Mouse (Mus musculus) heart, adult 11 months (tissue): ENCODE data around the gene Fgf7.

Experiments
- DNase-seq: peaks from one replicate; pipeline ENCODE4 v3.0.0; 2022

Fgf7 gene

DNA sequence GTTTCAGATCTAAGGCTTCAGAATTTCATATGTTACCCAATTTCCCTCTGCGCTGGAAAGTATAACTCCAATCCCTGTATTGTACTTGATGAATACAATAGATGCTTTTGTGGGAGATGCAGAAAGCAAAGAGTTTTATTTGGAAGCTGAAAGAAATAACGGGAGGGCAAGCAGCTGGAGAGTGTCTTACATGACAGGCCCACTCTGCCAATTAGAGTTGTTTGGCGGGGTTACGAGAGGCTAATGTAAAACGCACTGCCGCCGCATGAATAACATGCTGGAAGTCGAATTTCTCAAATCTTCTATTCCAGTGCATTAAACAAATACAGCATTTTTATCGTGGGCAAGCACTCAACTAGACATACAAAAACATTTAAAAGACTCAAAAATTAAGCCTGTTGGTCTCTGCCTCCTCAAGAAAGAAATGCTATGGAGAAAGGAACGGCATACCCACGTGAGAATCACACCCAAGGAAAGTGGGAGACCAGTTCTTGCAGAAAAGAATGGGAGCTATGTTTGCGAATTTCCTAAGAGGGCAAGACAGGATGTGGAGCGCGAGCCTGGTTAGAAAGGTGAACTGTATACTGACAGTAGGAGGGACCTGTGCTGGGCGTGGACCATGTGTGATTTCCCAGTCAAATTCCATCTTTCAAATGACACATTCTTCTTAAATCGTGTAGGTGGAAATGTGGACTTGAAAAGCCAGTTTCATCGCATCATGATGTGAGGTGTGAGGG lies 26.7 kb downstream of the Fgf7 start:
- DNase-seq = peak; percentile 83

DNA sequence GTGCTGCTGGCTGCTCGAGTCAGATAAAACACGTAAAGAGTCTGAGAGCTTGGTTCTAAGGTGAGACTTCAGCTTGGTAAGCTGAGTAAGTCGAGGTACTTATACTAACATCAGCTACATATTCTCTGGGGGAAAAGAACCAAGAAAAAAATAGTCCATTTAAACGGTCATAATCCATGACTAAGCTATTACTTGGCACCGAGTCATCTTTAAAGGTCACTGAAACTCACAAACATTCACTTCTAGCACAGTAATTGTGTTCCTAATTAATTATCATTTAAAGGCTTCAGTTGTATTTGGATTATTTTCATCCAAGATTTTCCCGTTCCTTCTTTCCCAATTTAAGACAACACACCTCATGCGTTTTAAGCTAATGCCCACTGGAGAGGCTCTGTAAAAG lies 28.4 kb downstream of the Fgf7 start:
- no peak for DNase-seq

DNA sequence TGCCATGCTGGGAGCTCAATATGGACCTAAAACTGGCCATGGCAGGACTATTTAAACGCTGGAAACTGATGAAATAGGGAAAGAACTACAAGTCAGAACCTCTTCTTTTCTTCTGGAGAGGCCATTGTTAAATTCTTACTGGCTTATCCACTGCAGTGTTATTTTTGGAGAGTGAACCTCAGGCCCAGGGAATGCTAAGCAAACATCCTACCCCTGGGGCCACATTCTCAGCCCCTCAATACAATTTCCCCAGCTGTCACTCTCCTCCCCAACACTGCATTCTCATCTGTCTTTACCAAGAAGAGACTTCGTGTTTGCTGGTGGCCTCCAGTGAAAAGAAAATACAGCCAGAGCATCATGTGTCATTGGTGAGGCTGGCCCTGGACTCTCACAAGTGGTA lies 30.4 kb downstream of the Fgf7 start:
- peak; percentile 88 for DNase-seq

DNA sequence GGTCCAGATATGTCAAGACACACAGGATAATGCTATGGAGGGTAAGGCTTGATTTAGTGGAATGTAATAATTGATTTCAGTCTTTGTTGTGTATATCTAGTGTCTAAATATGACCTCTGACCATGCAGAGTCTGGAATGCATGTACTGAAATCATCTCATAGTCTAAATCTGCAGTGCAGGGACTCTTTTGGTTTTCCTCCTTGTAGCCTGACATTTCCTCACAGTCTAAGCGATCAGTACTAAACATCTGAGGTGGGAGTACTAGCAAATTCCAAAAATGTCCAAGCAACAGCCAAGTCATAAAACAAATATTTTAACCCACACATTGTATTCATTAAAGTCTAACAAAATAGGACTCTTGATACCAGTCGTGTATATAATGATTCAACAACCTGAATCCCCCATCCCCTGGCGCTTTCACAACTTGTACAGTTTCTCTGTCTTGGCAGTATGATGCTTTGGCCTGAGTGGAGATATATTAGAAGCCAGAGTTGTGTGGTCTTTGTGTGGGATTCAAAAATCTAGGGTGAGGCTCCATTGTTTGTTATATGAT lies 30.9 kb downstream of the Fgf7 start:
- no peak for DNase-seq

DNA sequence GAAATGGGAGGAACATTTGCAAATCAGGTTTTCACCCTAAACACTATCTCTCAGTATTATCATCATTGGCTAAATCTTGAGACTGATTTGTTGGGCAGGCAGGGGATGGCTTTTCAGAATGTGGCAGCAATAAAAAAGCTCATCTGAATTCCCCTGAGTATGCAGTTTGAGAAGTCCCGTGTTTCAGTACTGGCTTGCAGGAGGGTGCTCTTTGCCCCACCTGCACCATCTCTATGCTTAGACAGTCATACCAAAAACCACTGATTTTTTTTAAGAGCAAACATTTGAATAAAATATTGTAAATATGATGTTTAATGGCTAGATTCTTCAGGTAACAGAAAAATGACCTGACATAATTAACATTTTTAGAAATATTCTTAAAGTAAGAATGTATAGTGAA lies 35.3 kb downstream of the Fgf7 start:
- no peak for DNase-seq

DNA sequence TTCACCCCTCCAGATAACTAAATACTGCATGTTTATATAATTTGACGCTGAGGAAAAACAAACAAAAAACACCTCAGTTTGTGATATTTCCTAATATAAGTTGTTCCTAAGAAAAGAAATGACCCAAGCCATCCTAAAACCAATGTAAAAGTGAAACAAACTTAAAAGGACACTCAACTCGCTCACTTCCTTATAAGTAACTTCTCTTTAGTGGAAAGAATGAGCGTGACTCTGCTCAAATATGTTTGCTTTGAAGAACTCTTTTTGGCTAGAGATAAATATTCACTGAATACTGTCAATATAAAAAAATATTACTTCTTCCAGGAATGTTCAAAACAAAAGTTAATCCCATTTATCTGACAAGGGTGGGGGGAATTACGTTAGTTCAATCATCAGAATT lies 39.3 kb downstream of the Fgf7 start:
- DNase-seq = no peak

DNA sequence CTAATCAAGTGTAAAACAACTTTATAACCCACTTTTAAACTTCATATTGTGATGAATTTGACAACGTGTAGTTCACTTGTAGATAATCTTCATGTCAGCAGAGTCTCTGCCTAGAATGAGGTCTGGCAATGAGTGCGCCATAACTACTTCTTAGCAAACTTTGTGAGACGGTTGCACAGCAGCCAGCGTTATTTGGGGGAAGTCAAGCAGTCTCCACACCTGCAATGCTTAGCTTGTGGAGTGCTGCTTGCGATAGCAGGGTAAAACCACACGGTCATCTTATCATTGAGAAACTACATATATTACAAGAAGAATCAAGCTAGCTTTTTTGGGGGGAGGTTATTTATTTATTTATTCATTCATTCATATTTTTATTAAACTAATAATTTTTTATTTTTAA lies 42.0 kb downstream of the Fgf7 start:
- DNase-seq = peak; percentile 69

DNA sequence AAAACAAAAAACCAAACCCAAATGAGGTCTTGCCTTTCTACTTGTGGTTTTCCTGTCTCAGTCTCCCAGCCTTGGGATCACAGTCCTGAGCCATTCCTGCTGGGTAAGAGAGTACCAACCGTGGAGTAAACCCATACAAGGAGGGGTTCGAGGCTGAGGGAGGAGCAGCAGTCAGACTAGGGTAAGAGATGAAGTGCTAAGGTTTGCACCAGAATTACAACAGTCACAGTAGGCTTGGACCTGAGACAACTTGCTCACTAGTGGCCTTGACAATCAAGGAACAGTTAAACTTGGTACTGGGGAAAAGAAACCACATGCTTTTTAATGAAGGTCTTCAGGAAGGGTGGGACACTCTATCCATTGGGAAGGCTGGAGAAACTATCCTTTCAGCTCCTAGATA lies 44.6 kb downstream of the Fgf7 start:
- DNase-seq = peak; percentile 87

DNA sequence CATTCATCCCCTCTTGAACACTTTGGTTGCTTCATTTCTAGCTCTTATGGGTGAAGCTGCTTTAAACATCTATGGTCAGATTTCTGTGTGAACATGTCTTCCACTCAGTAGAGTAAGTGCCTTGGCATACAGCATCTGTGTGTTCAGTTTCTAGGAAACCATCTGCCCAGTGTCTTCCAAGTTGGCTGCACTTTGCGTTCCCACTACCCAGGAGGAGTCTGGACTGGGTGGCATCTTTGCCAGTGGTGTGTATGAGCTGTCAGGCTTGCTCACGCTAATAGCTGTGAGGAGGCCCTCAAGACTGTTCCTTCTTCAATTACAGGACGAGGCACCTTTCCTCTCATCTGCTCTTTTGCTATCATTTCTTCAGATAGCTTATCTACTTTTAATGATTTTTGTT lies 49.9 kb downstream of the Fgf7 start:
- peak; percentile 96 for DNase-seq

DNA sequence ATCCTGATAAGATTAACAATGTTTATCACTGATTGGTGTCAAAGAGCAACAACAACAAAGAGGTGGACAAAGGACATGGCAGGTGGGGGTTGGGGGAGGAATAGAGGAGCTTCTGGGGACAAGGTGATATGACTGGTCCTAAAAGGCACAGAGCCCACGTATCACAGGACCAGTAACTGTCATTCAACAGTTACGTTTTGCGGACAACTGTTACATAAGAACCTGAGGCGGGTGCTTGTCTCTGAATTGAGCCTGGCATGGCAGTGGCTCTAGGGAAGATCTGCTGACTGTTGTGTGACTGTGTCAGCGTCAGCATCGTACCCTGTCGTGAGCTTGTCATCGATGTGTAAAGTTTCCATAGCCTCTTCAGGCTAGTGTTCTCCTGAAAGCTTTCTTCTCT lies 51.7 kb downstream of the Fgf7 start:
- DNase-seq = peak; percentile 95

DNA sequence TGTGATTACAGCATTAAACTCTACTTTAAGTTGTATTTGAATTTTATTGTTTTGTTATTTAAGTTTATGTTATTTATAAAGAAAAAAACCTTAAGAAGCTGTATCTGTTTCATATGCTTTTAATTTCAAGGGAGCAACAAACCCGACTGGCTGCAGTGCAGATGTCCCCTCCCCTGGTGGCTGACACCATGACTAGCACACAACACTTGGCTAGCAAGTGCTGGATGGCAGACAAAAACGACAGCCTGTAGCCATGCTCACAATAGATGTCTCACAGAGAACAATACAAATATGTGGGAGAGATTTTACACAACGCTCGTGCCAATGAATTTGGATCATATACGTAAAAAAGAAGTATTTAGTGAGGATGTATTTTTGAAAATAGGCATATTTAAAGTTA lies 56.0 kb downstream of the Fgf7 start:
- DNase-seq = peak; percentile 76

DNA sequence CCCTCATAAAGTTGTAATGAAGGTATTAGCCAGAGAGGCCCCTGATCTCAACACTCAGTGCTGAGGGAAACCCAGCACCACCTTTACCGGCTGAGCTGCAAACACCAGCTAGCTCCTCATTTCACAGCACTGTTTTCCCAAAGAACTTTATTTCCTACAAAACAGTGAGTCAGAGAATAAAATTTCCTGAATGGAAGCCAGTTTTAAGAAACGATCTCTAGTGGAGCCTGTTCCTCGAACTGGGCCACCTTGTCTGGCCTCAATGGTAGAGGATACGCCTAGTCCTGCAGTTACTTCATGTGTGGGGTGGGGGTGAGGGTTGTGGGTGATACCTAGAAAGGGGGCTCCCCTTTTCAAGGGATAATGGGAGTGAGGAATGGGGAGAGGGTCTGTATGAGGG lies 60.2 kb downstream of the Fgf7 start:
- peak; percentile 62 for DNase-seq
